ENCODE assay signal across 17 mouse cellular contexts in genomic region chr2:157392331-157392730, GRCm38 (mm10). TPM values are rescaled to one million over a fixed set of nuclear protein-coding genes. Genes with fewer than 3 reads are reported as not detected.
"Had no signal": no experiment of that assay in that cellular context is flagged by ENCODE, and none has a peak within 500 bp of the region (broad histone marks: within the 10 kb centered on the region; RNA-seq: fewer than 3 reads in every experiment).

No protein-coding gene starts in this region.

- H3K27me3 ChIP-seq: kidney, embryonic 15.5 days; limb, embryonic 15.5 days; liver, embryonic 12.5 days; midbrain, embryonic 12.5 days had no signal

- DNase-seq: kidney, adult 18-20 months; kidney, postnatal 14 days; lung, embryonic 14.5 days; right cerebral cortex, postnatal 4 days; spleen, adult 18-20 months; thymus, postnatal 4 days had no signal

- ATAC-seq: liver, embryonic 12.5 days had no signal

- H3K4me2 ChIP-seq: kidney, embryonic 15.5 days; limb, embryonic 15.5 days; liver, embryonic 12.5 days; lung, embryonic 14.5 days; midbrain, embryonic 12.5 days had no signal

- H3K9ac ChIP-seq: kidney, embryonic 15.5 days; limb, embryonic 15.5 days; liver, embryonic 12.5 days; lung, embryonic 14.5 days; midbrain, embryonic 12.5 days had no signal

- H3K4me1 ChIP-seq: kidney, embryonic 15.5 days; limb, embryonic 15.5 days; midbrain, embryonic 12.5 days had no signal

- H3K27ac ChIP-seq: kidney, embryonic 15.5 days; left cerebral cortex, adult 2 months; limb, embryonic 15.5 days; liver, embryonic 12.5 days; midbrain, embryonic 12.5 days had no signal

- H3K4me3 ChIP-seq: kidney, embryonic 15.5 days; left cerebral cortex, adult 2 months; limb, embryonic 15.5 days; liver, embryonic 12.5 days; midbrain, embryonic 12.5 days had no signal

- H3K9me3 ChIP-seq: kidney, embryonic 15.5 days; limb, embryonic 15.5 days; liver, embryonic 12.5 days; midbrain, embryonic 12.5 days had no signal

RNA-seq across cellular contexts. Expression of gene Ghrh, which starts 45.0 kb away (rescaled TPM):
- total RNA-seq: left cerebral cortex, adult 2 months; left cerebral cortex, postnatal 25 days; megakaryocyte progenitor cell, adult 5-6 weeks had no signal
- polyA plus RNA-seq: limb, embryonic 11.5 days; limb, embryonic 15.5 days; liver, embryonic 12.5 days; liver, embryonic 16.5 days; lung, embryonic 14.5 days; neural tube, embryonic 14.5 days; stomach, embryonic 14.5 days had no signal
